Mouse (Mus musculus) frontal cortex, adult (tissue): ENCODE data around the gene Baz2b.

Experiments
- ATAC-seq: cut with Nextera tagmentation; 2 replicates; pipeline ENCODE4 v1.9.2; 2017; ENCODE audit warnings: mild to moderate bottlenecking, moderate library complexity, mixed read lengths; ENCODE audit not compliant: low TSS enrichment

Baz2b gene

DNA sequence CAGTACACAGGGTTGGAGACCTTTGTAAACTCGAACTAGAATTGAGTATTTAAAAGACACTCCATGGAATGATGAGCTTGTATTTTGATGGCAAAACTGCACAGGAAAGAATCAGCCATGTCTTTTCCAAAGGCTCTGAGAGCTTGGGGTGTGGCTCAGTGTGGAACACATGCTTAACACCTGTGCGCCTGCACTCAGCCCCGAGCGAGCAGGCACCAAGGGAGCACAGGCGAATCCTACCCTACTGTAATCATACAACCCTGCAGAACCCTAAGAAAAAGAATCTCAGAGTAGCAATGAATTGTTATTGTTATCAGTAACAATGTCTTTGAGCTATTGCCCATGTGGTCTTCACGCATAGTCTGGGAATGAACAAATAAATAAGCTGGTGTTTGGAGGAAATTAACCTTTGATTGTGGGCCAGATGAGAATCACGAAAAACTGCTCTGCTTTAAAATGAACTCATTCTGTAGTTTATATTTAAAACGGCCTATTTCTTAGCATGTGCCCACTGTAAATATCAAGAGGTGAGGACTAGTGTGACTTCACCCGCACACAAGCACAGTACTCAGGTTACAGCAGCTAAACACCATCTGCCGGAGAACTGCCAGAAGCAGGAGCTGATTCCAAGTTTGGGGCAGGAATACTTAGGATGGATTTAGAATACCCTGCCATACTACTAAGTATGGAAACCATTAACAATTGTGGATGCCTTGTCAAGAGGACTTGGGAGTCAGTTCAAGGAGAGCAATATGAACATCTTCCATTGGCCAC is 77.2 kb downstream of the Baz2b start:
- peak; percentile 69 for ATAC-seq

DNA sequence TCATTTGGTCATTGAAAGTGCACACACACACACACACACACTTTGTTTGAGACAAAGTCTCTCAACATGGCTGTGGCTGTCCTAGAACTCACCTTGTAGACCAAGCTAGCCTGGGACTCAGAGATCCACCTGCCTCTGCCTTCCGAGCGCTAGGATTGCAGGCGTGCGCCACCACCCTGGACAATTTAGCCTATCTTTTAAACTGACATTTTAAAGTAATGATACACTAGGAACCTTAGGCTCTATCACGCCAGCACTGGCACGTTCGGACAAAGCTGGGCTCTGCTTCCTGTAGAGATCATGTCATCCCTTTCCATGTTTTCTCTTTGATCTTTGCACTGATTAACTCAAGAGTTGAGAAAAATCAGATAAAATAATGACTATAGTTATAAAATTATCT is 81.0 kb downstream of the Baz2b start:
- no peak for ATAC-seq

DNA sequence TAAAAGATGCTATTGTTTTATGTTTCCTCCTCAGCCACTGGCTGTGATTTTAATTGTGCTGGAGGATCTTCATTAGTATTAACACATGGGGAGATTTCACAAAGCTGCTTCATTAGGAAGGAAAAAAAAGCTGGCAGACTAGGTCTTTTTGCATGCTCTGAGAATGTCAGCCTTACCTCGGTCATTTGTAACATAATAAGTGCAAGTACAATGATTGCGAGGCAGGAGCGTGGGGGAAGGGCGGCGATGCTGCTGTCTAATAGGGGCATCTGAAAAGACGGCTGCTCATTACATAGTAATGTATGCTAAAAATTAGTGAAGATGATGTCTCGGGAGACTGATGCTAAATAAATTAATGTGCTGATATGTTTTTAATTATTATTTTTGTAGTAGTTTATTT is 82.8 kb downstream of the Baz2b start:
- ATAC-seq: no peak

GRCm38 (mm10) chr2:60126292-60126691 is 83.3 kb downstream of the Baz2b start:
- ATAC-seq: no peak

GRCm38 (mm10) chr2:60125049-60126004 is 84.3 kb downstream of the Baz2b start:
- peak; percentile 85 for ATAC-seq

- peak; percentile 51 for ATAC-seq
Measured at GRCm38 (mm10) chr2:60124648-60125048, 85.0 kb downstream of the Baz2b start.

GRCm38 (mm10) chr2:60123911-60124647 is 85.6 kb downstream of the Baz2b start:
- no peak for ATAC-seq

- no peak for ATAC-seq
Measured at GRCm38 (mm10) chr2:60123061-60123874, 86.4 kb downstream of the Baz2b start.

DNA sequence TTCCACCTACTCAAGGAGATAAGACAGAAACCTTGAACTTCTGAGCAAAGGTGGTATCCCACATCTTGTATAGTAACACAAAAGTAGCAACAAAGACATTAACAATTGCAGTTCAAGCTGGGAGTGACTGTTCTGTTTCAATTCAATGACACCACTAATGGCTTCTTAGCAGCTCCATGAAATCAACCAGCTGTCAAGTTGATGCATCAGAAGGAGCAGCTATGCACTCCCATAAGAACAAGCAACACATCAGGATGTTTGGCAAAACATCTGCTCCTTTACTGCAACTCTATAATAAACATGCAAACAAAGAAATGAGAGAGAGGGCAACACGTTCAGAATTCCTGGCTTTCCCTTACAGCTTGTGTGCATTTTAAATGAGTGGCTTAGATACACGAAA is 87.5 kb downstream of the Baz2b start:
- ATAC-seq: no peak

DNA sequence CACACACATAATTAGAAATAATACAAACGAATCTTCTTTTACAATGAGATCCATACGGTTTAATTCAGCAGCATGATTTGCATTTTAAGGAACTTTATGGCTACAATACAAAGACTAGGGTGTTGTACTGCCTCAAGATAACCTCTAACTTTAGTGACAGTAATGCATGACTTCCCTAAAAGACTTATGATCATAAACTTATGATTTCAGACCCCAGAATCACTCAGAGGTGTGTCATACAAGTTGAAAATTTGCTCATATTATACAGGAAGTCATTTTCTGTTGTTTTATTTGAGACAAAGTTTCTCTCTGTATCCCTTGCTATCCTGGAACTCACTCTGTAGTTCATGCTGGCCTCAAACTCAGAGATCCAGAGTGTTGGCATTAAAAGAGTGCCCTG is 89.0 kb downstream of the Baz2b start:
- ATAC-seq: no peak

GRCm38 (mm10) chr2:60118684-60119558 is 90.7 kb downstream of the Baz2b start:
- peak; percentile 35 for ATAC-seq

DNA sequence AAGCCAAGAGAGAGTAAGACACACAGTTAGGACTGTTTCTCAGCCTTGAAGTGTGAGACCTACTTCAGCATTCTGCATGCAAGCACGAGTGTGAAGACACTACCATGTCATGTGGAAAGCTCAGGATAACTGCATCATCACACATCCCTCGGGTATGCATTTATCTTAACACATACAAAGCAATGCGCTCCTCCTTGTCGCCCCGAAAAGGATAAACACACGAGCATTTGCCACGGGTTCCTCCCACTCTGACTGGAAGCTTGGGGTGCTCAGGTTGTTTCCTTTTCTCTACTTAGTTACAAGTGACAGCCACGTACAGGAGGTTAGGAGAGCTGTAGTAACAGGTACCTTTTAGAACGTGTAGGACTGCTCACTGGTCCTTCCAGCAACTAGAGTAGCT is 91.8 kb downstream of the Baz2b start:
- peak; percentile 65 for ATAC-seq

DNA sequence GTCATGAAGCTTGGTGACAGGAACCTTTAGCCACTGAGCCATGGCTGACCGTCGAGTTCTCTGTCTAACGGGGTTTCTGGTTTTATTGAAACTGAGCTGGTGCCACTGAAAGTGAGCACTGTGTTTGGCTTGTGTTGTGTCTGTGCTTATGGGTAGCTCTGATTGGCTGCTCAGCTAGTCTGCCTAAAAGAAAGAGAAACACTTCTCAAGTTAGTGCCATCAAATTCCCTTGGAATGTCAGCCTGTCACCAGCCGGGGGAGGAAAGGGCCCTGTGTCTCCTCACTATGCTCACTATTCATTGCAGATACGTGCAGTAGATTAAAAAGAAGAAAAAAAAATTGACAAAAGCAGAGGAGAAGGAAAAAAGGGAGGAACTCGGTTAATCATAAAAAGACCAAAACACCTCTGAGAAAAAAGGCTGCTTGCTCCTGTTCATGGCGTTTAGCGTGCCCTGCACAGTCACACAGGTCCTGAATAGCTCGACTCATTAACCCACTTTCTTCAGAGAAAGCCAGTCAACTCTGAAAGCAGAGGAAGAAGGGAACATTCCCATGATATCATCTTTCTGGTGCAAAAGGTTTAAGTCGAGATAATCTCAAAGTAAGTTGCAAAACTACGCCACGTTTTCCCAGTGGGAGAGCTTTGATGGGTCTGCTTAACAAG is 93.6 kb downstream of the Baz2b start:
- no peak for ATAC-seq

GRCm38 (mm10) chr2:60114901-60115300 is 94.7 kb downstream of the Baz2b start:
- no peak for ATAC-seq

- no peak for ATAC-seq
Measured at GRCm38 (mm10) chr2:60113661-60114560, 95.7 kb downstream of the Baz2b start.

DNA sequence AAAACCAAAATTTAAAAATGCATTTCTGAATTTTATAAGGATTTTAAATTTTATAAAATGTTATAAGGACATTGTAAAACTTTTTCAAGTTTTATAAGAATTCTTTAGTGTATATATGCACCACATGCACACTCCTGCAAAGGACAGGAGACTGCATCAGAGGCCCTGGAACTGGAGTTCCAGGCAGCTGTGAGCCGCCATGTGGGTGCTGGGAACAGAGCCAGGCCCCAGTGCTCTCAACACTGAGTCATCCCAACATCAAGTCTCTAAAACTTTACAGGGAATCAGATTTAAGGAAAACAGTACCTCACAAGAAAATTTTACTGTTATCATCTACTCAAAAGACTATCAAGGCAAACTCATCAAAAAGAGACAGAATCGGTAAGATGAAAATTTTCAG is 97.5 kb downstream of the Baz2b start:
- ATAC-seq: peak; percentile 96

DNA sequence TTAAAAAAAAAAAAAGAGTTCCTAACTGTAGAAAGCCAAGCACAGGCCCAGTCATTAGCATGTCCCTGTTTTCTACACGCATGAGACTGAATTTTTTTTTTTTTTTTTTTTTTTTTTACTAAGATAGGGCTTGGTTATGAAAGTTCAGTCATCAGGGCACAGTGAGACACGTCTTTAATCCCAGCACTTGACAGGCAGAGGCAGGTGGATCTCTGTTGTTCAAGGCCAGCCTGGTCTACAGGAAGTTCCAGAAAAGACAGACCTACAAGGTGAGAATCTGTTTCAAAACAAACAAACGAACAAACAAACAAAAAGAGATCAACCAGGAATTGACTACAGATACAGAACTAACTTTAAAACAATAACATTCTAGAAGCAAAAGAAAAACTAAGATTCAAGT is 100.6 kb downstream of the Baz2b start:
- no peak for ATAC-seq

DNA sequence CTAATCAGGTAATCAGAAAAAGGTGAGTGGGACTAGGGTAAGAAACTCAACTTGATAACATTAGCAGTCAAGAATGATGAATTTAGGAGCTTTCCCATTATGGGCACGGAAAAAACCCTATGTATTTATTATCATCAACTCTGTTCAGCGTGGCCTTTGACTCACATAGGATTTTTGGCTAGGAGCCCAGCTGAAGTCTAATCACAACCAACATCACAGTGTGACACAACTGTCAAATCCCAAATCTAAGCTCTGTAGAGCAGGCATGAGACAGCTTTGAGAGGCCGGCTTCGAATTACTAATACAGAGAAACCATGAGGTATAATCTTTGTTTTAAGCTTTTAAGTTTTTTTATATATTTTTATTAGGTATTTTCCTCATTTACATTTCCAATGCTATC is 113.0 kb downstream of the Baz2b start:
- no peak for ATAC-seq

GRCm38 (mm10) chr2:60090280-60090679 is 119.4 kb downstream of the Baz2b start:
- no peak for ATAC-seq
